Mouse (Mus musculus): ENCODE data around the gene Gm10337.

GRCm38 (mm10) chr15:102516293-102516692 lies 12.8 kb downstream of the Gm10337 start:
- TF ChIP-seq CTCF (IDR thresholded peaks at IDR 0.05 in 2 of 3, conservative IDR thresholded peaks at IDR 0.05 in 1 of 3; ENCODE audit: control insufficient read depth in 1 of 3, insufficient read depth in 1 of 3, low read depth in 2 of 3, low read length in 3 of 3, poor library complexity in 1 of 3, severe bottlenecking in 1 of 3) (no peak), MYC (IDR thresholded peaks at IDR 0.05; ENCODE audit: low read depth, low read length) (no peak), GATA1 (IDR thresholded peaks at IDR 0.05; ENCODE audit: low read depth, low read length) (no peak), USF2 (IDR thresholded peaks at IDR 0.05; ENCODE audit: borderline replicate concordance in 1 of 2, insufficient read depth in 1 of 2, low read depth in 1 of 2, low read length in 2 of 2) (no peak)

Measured in MEL (cell line).